Mouse (Mus musculus): Measurements from ENCODE around the gene Rsbn1l.

DNA sequence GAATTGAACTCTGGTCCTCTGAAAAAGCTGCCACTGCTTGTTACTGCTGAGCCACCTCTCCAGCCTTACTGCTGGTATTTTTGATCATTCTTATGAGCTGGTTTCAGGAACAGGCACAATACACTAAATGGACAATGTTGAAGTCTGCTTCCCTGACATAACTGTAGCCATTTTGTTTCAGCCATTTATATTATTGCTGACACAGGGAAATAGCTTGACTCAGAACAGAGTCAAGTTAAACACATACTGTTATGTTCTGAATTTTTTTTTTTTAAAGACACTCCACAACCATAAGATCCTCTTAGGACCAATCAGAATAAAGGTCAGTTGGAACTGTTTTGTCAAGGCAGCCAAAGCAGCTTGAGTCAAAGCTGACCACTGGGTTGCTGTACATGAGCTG lies 27.3 kb upstream of the Rsbn1l start:
- TF ChIP-seq MYOG (IDR thresholded peaks at IDR 0.05; ENCODE audit: control insufficient read depth, extremely low read depth, insufficient read length), result no peak
- TF ChIP-seq CTCF (IDR thresholded peaks at IDR 0.05; ENCODE audit: control insufficient read depth, insufficient read depth, insufficient read length), result no peak
- TF ChIP-seq USF1 (IDR thresholded peaks at IDR 0.05; ENCODE audit: low read depth), result no peak
- TF ChIP-seq MAX (IDR thresholded peaks at IDR 0.05), result no peak
